Mouse (Mus musculus): ENCODE data around the gene Bola2.

Bola2 gene

DNA sequence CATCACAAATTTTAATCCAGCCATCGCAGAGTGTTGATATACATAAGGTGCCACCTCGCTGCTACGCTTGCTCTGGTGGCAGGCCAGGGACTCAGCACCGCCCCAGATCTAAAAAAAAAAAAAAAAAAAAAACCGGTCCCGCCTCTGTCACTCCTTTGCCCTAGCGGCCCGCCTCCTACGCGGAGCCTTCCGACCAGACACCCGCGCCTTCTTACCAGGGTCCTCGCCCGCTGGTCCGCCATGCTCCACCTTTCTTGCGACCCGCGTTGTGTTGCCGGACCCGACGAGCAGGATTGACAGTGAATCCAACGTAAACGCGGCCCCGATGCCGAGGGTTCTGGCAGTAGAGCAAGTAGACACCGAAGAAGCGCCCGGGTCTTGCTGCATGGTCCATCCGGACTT, at the start of gene Bola2:
Gene Bola2, plus strand, starts transcription at position 192 of the 402 bp plus-strand sequence.
- in situ Hi-C loops (cut with MboI; ENCODE audit: low sequenced_read_pairs) = loop anchor here (10.0 kb wide), 2 partner anchors 120 to 490 kb away; no protein-coding TSS in a partner anchor

DNA sequence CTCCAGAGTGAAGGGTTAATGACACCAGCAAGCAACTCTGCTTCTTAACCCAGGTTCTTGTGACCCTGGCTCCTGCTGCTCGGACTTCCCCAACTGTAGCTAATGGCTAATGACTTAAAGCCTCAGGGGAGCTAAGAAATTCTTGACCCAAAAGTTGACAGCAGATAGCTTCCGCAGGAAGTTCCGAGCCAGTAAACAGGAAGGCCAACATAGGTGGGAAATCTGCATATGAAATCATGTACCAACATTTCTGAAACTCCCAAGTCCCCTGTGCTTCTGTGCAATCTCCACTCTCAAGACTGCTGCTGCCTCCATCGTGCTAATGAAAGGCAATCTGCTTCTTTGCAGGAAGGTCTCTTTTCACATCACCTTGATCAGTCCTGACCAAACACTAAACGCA, 49.5 kb upstream of the Bola2 start:
- in situ Hi-C loops (cut with MboI; ENCODE audit: low sequenced_read_pairs) = loop anchor here (5.0 kb wide), 1 partner anchor 42 kb away; no protein-coding TSS in a partner anchor

DNA sequence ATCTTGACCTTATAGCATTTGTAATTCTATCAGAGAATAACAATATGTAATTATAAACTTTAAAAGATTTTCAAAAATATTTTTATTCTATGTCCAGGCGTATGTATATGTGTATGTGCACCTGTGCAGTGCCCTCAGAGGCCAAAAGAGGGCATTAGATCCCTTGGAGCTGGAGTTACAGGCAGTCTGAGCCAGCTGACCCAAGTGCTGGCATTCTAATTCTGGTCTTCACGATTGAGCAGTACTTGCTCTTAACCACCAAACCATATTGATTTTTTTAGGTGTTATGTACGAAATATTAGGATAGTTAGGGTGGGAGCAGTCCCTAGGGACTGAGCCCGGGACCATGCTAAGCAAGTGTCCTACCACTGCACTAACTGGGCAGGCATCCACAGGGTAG, 46.7 kb upstream of the Bola2 start:
- in situ Hi-C loops (cut with MboI; ENCODE audit: low sequenced_read_pairs) = loop anchor here (5.0 kb wide), 1 partner anchor 39 kb away; no protein-coding TSS in a partner anchor

DNA sequence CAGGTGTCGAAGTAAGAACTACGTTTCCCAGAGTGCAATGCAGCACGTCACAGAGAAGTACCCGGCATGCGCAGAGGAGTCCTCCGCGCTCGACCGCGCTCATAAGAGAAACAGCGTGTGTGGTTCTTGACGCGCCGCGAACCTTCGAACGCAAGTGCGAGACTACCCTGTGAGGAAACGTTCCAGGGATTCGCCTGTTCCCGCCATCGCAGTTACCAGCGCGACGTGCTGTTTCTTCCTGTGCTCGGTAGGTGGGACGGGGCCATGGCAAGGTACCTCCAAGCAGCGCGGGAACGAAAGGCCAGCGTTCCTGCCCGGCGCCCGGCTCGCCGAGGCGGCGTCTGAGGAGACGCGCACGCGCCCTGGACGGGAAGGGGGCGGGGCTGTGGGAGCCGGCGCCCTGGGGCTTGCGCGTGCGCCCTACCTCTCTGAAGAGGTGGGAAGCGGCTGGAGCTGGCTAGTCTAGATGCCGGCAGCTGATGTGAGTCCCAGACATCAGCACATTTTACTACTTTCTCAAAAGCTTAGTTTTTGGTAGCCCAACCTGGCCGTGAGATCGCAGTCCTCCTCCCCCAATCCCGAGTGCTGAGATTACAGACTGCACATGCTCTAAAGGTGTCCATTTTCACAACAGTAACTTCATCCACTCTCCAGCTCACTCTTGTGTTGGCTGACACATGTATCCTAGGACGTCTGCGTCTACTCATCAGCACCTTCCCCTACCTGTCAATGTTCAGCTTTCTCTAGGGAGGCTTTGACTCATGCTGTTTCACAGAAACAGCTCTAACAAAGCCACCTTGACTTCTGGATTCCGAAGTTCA, 45.8 kb upstream of the Bola2 start, which contains the start of gene Sgf29:
Gene Sgf29, plus strand, starts transcription at position 79 of the 821 bp plus-strand sequence.
- in situ Hi-C loops (cut with MboI; ENCODE audit: low sequenced_read_pairs) = loop anchor here (5.0 kb wide), 1 partner anchor 38 kb away; no protein-coding TSS in a partner anchor

DNA sequence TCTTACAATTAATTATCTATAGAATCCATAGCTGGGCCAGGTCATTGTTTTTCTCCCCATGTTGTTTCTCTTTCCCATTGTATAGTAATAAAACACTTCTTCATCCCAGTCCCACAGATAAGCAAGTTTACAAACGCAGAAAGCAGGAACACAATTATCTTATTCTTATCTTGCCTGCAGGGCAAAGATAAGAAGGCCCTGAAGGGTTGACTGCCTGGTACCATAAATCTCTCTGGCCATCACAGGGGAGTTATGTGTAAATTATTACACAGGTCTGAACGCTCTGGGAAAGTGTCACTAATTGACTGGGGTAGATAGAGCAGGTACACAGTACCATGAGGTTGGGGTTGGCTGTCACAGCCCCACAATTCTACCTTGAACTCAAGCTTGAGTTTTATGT, 44.3 kb upstream of the Bola2 start:
- in situ Hi-C loops (cut with MboI; ENCODE audit: low sequenced_read_pairs) = no loop called here

DNA sequence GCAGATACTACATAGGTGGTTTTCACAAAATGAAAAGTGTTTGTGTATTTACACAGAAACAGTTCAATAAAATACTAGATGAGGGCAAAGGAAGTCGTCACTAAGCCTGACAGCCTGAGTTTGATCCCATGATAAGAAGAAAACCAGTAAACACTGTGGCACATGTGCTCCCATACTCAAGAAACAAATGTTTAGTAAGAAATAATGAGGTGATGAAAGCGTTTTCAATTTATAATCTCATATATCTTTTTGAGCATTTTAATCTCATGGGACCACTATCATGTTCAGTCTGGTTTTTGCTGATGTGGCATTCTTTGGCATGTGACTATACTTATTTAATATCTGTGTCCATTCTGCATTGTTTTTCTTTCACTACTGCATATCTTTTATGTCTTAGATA, 41.2 kb upstream of the Bola2 start:
- in situ Hi-C loops (cut with MboI; ENCODE audit: low sequenced_read_pairs) = no loop called here

DNA sequence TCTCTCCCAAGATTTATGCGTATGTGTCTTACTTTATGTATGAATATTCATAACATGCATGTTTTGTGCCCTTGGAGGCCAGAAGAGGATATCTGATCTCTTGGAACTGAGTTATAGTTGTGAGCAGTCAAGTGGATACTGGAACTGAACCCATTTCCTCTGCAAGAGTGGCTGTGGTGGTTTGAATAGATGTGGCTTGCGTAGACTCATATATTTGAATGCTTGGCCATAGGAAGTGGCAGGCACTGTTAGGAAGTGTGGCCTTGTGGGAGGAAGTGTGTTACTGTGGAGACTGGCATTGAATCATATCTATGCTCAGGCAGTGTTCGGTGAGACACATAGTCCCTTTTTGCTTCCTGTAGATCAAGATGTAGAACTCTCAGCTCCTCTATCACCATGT, 39.5 kb upstream of the Bola2 start:
- in situ Hi-C loops (cut with MboI; ENCODE audit: low sequenced_read_pairs) = no loop called here

DNA sequence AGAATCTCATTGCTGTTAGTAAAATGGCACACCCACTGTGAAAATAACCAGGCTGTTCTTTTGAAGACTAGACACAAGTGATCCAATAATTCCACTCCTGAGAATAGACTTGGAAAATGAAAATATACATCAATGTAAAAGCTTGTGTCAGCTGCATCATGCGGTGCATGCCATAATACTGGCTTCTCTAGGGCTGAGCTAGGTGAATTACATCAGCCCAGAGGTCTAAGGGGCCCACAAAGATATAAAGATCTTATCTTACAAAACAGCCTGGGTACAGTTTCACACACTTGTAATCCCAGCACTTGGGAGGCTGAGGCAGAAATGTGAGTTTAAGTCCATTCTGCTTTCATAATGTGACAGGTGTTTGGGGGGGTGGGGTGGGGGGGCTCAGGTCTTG, 37.7 kb upstream of the Bola2 start:
- in situ Hi-C loops (cut with MboI; ENCODE audit: low sequenced_read_pairs) = no loop called here

DNA sequence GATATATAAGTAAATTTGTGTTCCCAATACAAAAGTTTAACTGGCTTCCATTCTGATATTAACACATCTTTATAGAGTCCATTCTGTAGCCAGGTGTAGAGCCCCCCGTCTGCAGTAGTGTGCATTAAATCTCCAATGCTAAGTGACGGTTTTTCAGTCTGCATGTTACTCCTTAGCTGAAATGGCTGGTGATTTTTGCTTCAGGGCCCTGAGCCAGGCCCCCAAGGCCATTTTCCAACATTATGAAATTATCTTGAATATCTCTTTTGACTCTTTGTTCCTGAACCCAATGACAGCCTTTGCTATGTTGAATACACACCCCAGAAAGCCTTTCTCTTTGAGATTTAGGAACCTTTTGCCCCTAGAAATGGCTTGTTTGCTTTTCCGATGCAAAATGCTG, 35.4 kb upstream of the Bola2 start:
- in situ Hi-C loops (cut with MboI; ENCODE audit: low sequenced_read_pairs) = no loop called here

DNA sequence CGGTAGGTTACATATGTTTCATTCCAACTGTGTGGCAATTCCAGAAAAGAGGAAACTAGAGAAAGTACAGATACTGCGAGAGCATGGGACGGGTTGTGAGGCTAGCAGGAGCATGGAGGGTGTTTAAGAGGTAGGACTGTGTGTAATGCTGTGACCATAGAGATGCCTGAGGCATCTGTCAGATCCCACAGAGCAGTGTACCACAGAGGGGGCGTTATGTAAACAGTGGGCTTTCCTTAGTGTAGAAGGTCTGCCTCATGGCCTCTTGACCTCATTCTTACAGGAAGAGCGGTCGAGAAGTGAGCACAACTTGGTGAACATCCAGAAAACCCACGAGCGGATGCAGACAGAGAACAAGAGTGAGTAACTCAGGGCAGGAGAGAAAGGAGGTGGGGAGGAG, 31.6 kb upstream of the Bola2 start:
- in situ Hi-C loops (cut with MboI; ENCODE audit: low sequenced_read_pairs) = no loop called here

DNA sequence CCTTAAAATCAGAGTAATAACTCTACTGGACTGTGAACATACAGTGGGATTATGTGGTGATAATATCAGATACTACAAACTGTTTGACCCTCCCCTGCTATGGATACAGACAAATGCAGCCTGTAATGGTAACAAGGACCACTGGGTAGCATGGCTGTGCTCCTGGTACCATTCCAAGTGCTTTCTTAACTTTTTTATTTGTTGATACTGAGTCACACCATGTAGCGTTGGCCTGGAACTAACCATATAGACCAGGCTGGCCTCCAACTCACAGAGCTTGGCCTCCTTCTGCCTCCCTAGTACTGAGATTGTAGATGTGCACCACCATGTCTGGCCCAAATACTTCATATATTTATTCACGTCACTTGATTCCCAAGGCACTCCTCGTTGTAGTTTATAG, 29.9 kb upstream of the Bola2 start:
- in situ Hi-C loops (cut with MboI; ENCODE audit: low sequenced_read_pairs) = no loop called here

DNA sequence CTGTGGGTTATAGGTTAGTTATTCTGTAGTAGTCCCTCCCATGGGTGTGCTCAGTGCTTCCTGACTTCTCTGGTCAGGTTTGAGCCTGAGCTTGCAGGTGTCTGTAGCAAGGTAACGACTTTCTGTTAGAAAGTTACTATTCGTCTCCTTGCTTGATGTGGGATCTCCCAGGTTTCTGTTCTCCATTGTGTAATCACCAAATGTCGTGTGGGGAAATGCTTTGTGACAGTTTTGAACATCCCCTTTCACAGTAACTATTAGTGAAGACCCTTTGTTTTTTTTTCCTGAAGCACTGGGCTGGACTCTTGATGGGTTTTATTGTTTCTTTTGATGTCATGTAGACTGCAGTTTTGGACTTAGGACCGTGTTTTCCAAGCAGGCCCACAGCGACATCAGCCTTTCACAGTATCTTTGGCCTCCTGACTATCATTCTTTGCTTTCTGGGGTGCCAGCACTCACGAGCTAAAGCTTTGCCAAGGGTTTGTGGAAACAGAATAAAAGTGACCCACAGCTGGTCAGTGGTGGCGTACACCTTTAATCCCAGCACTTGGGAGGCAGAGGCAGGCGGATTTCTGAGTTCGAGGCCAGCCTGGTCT, 27.6 kb upstream of the Bola2 start:
- in situ Hi-C loops (cut with MboI; ENCODE audit: low sequenced_read_pairs) = no loop called here

DNA sequence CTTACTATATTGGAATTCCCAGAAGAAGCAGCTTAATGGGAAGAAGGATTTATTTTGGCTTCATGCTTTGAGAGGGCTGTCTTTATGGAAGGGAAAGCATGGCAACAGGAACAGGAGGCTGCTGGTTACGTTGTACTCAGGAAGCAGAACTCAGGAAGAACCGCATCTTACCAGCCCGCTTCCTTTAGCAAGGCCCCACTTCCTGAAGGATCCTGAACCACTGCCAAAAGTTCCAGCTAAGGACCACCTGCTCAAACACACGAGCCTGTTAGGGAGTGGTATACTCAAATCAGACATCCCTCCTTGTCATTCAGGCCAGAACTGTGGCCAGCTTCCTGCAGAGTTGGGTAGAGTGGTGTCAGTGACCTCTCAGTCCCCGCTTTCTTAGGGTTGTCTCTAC, 26.7 kb upstream of the Bola2 start:
- in situ Hi-C loops (cut with MboI; ENCODE audit: low sequenced_read_pairs) = no loop called here

DNA sequence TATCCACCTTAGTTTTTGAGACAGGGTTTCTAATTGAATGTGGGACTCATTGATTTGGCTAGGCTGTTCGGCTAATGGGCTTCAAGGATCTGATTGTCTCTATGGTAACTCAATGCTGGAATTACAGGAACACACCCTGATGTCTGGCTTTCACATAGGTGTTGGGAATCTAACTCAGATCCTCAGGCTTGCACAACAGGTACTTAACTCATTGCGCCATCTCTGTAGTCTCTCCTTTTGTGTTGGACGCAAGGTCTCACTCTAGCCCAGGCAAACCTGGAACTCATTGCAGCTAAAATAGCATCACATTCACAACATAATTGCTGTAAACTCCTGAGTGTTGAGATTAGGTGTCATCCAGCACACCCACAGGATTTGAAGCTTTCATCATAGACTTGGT, 25.0 kb upstream of the Bola2 start:
- in situ Hi-C loops (cut with MboI; ENCODE audit: low sequenced_read_pairs) = no loop called here

DNA sequence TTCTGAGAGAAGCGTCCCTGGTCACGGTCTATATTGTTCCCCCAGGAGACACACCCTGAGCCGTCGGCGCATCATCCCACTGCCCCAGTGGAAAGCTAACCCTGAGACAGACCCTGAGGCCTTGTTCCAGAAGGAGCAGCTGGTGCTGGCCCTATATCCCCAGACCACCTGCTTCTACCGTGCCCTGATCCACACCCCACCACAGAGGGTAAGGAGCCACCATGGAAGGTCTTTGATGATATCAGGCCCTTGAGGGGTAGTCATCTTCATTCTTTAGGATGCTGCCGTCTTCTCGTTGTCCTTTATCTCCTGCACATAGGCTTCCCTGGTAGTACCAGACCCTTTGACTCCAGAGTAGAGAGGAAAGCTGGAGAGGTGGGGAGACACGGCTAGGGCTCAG, 23.1 kb upstream of the Bola2 start:
- in situ Hi-C loops (cut with MboI; ENCODE audit: low sequenced_read_pairs) = no loop called here

DNA sequence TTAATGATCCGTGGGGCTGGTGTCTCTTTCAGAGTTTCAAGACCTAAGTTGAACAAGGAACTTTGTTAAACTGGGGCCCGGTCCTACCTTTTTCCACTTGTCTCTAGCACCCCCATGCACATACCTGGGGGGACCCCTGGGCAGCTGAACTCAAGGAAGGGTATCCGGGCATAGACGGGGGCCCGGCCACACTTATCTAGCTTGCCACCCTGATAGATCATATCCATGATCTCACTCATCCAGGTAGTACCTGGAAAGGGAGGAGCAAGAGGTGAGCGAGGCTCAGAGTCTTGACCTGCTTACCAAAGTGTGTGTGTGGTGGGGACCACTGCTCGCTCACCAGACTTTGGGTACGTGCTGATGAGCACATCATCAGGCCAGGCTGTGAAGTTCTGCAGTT, 20.1 kb upstream of the Bola2 start:
- in situ Hi-C loops (cut with MboI; ENCODE audit: low sequenced_read_pairs) = no loop called here

DNA sequence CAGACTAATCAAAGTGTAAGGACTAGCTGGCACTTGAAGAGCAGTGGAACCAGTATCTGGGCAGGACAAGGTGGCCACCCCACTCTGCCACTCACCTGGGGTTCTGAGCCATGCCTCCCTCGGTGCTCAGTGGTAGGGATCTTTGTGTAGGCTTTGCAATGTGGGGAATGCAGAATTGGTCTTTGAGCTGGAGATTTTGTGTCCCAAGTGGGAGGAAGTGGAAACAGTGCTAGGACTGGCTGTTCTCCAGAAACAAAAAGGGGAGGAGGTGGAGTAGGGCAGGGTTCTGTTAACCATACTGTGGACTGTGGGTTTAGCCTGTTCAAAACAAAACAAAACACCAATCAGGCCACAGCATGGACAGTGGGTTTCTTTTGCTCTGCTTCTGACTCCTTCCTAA, 19.0 kb upstream of the Bola2 start, which contains the start of gene Sult1a1:
Gene Sult1a1, minus strand, starts transcription at position 226 of the 400 bp plus-strand sequence.
- in situ Hi-C loops (cut with MboI; ENCODE audit: low sequenced_read_pairs) = no loop called here

DNA sequence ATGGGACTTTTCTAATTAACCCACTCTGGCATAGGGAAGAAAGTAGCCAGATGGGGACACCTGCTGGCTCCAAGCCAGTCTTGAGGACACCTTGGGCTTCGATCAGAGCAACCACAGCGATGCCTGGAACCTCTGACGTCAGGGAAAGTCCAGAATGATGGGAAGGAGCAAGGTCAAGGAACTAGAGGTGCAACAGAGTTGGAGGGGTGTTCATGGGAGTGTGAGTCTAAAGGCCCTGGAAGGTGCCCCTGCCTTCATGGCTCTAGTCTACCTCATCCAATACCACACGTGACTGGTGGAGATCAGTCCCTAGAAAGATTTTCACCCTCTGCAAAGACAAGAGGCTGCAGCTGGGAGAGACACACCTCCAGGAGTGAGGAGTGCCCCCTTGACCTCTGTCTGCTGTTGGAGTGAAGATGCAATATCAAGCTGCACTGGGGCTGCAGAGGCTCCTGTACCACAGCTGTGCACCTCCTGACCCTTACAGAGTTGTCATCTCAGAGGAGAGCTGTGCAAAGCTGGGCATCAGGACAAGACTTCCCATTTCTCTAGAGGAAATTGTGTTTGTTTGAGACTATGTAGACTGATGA, 18.5 kb upstream of the Bola2 start:
- in situ Hi-C loops (cut with MboI; ENCODE audit: low sequenced_read_pairs) = no loop called here

DNA sequence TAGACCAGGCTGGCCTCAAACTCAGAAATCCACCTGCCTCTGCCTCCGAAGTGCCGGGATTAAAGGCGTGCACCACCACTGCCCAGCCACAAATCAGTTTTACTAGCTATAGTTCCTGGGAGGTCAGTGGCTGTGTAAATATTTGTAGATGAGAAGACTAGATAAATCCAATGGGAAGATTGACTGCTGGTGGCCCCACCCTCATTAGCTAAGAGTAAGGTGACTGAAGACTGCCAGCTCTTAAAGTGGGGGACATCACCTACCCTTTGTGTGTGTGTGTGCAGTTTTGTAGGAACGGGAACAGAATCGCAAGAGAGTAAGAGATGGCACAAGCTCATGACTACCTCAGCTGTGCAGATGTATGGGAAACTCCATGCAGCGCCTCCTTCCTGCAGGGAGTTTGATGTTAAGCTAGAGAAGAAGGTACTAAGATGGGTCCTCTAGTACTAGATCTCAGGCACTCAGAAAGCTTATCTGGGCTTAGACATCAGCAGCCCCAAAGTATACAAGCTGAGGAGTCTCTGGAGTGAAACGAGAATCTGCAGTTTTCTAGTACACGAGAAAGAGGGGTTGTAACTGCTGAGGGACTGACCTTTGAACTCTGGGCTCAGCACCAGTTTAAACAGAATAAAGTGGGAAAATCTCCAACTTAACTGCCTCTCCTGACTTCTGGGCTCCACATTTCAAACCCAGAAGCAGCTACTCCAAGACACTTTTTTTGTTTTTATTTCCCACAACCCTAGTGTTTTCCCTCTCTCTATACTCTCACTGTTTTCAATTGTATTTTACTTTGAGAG, 16.5 kb upstream of the Bola2 start:
- in situ Hi-C loops (cut with MboI; ENCODE audit: low sequenced_read_pairs) = no loop called here

DNA sequence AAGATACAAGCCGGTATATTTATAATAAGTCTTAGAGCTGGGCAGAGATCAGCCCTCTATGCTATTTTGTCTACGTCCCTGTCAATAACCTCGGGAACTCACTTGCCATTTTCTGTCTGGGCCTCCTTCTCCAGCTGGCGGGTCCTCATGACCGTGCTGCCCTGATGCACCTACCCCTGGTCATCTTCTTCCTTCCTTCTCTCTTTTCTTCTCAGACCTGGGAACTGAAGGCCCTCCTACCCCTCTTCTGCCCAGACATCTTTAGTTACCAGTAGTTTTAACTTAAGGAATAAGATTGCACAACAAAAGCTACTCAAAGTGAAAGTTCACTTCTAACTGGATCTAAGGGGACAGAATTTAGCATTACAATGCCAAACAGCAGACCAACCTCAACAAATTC, 15.5 kb upstream of the Bola2 start:
- in situ Hi-C loops (cut with MboI; ENCODE audit: low sequenced_read_pairs) = no loop called here

DNA sequence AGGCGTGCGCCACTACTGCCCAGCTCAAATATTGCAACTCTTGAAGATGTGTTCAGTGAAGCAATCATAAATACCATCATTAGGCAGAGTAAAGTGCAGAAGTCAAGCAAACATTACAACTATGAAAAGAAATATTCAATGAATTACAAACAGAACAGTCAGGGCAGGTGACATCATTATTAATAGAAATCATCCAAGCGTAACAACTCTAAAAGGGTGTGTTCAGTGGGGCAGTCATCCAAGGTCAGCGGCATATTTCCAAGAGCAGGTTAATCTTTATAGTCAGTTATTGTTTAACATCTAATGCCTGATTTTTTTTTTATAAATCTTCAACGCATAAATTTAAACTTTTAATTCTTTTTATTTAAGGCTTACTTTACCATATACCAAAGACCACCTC, 14.0 kb upstream of the Bola2 start:
- in situ Hi-C loops (cut with MboI; ENCODE audit: low sequenced_read_pairs) = no loop called here

All from CH12F3 (cell line).